Mouse (Mus musculus): ENCODE measurements around the gene Rab3a.

Gene Rab3a

GRCm38 (mm10) chr8:70754043-70754870 is at the start of gene Rab3a:
Gene Rab3a (plus strand): TSS chr8:70754679.
- peak; percentile 98 for DNase-seq (ENCODE audit: low spot score)

GRCm38 (mm10) chr8:70708281-70708680 is 46.2 kb upstream of the Rab3a start:
- DNase-seq (ENCODE audit: low spot score): no peak

- DNase-seq (ENCODE audit: low spot score): no peak
Measured at GRCm38 (mm10) chr8:70709794-70710193, 44.7 kb upstream of the Rab3a start.

- no peak for DNase-seq (ENCODE audit: low spot score)
Measured at GRCm38 (mm10) chr8:70710296-70710695, 44.2 kb upstream of the Rab3a start.

GRCm38 (mm10) chr8:70711041-70711440 is 43.4 kb upstream of the Rab3a start:
- no peak for DNase-seq (ENCODE audit: low spot score)

- DNase-seq (ENCODE audit: low spot score): no peak
Measured at GRCm38 (mm10) chr8:70713991-70714390, 40.5 kb upstream of the Rab3a start.

- DNase-seq (ENCODE audit: low spot score): no peak
Measured at GRCm38 (mm10) chr8:70715086-70715485, 39.4 kb upstream of the Rab3a start.

- no peak for DNase-seq (ENCODE audit: low spot score)
Measured at GRCm38 (mm10) chr8:70716521-70717400, 37.7 kb upstream of the Rab3a start.

- DNase-seq (ENCODE audit: low spot score): no peak
Measured at GRCm38 (mm10) chr8:70718297-70718696, 36.2 kb upstream of the Rab3a start, which contains the start of gene Gm3336. Gene Gm3336 (plus strand): TSS chr8:70718543.

- no peak for DNase-seq (ENCODE audit: low spot score)
Measured at GRCm38 (mm10) chr8:70719796-70720270, 34.6 kb upstream of the Rab3a start.

GRCm38 (mm10) chr8:70720739-70721138 is 33.7 kb upstream of the Rab3a start:
- DNase-seq (ENCODE audit: low spot score): no peak

- DNase-seq (ENCODE audit: low spot score): no peak
Measured at GRCm38 (mm10) chr8:70721601-70722000, 32.9 kb upstream of the Rab3a start.

GRCm38 (mm10) chr8:70723486-70724210 is 30.8 kb upstream of the Rab3a start, which contains the start of gene Pde4c:
Gene Pde4c (plus strand): TSS chr8:70723720.
- DNase-seq (ENCODE audit: low spot score): no peak

- no peak for DNase-seq (ENCODE audit: low spot score)
Measured at GRCm38 (mm10) chr8:70724216-70724615, 30.3 kb upstream of the Rab3a start.

GRCm38 (mm10) chr8:70725792-70726447 is 28.6 kb upstream of the Rab3a start:
- DNase-seq (ENCODE audit: low spot score): no peak

- DNase-seq (ENCODE audit: low spot score): no peak
Measured at GRCm38 (mm10) chr8:70726721-70727120, 27.8 kb upstream of the Rab3a start.

GRCm38 (mm10) chr8:70729808-70730475 is 24.5 kb upstream of the Rab3a start:
- DNase-seq (ENCODE audit: low spot score): no peak

- DNase-seq (ENCODE audit: low spot score): no peak
Measured at GRCm38 (mm10) chr8:70730956-70731355, 23.5 kb upstream of the Rab3a start.

- no peak for DNase-seq (ENCODE audit: low spot score)
Measured at GRCm38 (mm10) chr8:70737705-70738104, 16.8 kb upstream of the Rab3a start.

GRCm38 (mm10) chr8:70738211-70738610 is 16.3 kb upstream of the Rab3a start:
- DNase-seq (ENCODE audit: low spot score): no peak

- no peak for DNase-seq (ENCODE audit: low spot score)
Measured at GRCm38 (mm10) chr8:70741661-70742060, 12.8 kb upstream of the Rab3a start.

Measured in ovary, adult 18-20 months (tissue).